Mouse (Mus musculus) testis, adult 10 weeks (tissue): ENCODE measurements around the gene Dynlt3. TPM values are rescaled to one million over a fixed set of nuclear protein-coding genes. Genes with fewer than 3 reads are reported as not detected.

ENCODE experiments used
- polyA plus RNA-seq: library from polyadenylated mRNA; stranded (reverse); fragments of 350-450 nt; fragmentation: Illumina TruSeq; extraction: RNeasy Lipid Tissue Mini Kit (QIAGEN cat#74804); gene quantifications from one replicate; pipeline ENCODE4 v1.2.3, GENCODE M21; 2014; ENCODE audit warnings: low read depth, low replicate concordance

Dynlt3 gene
- polyA plus RNA-seq: 78.2 TPM

DNA sequence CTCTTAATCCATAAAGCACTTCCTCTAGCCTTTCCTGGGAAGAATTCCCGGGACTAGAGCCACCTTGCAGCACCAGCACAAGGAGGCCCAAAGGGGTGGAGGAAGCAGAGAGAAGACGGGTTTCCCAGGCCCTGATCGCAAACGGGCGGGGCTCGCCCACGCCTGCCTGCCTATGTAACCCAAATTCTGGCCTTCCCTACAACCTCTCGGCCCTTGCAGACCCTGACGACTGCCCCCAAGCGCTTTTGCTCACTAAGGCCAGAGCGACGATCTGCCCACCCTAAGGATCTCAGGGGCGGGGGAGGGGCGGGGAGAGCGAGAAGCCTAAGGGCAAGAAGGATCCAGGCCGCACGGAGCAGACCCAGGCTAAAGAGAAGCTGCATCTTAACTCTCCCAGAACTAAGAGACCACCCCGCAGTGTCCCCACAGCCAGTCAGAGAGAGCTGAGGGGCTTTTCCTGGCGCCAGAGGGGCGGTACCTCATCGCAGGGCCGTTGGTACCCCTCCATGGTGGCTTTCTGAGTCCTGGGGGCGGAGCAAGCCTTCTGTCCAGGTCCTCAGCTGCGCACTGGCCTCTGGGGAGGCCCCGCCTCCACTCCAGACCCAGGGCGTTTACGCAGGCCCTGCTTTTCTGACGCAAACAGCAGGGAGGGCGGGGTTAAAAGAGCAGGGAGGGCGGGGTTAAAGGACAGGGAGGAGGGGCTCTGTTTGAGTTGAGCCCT lies at the start of gene Dynlt3:
Dynlt3 (minus strand) TSS at position 613 of the 721 bp plus-strand sequence.

Other genes with a start within 250 kb of the Dynlt3 start
- gene Cybb, start 175.2 kb downstream of the Dynlt3 start, polyA plus RNA-seq: 1.9 TPM
- not detected for gene H2al1o, start 90.6 kb downstream of the Dynlt3 start, polyA plus RNA-seq
- gene Hypm, start 183.9 kb upstream of the Dynlt3 start, polyA plus RNA-seq: 242 TPM
- 167 TPM for gene H2al3, start 186.7 kb upstream of the Dynlt3 start, polyA plus RNA-seq
- 4.0 TPM for gene Sytl5, start 222.6 kb upstream of the Dynlt3 start, polyA plus RNA-seq